Mouse (Mus musculus) CH12.LX (cell line): ENCODE data around the gene Osbp2.

Experiments used
- CTCF ChIP-seq, 2 experiments: IDR thresholded peaks in 1 of 2; conservative IDR thresholded peaks in 1 of 2; 2 replicates each; pipeline ENCODE4 v1.5.1; 2011 to 2012; ENCODE audit warnings: low read depth in 2 of 2, low read length in 2 of 2, improper control_type of control experiment in 1 of 2, inconsistent platforms in 1 of 2, mild to moderate bottlenecking in 1 of 2, moderate library complexity in 1 of 2
- HCFC1 ChIP-seq: IDR thresholded peaks from 2 replicates; pipeline ENCODE4 v1.6.1; 2012; ENCODE audit warnings: low read depth, mild to moderate bottlenecking, inconsistent platforms, low read length, improper control_type of control experiment
- POLR2A ChIP-seq: IDR thresholded peaks from 2 replicates; pipeline ENCODE4 v1.6.1; 2011; ENCODE audit warnings: low read depth, mild to moderate bottlenecking, improper control_type of control experiment, low read length
- POLR2AphosphoS2 ChIP-seq: IDR thresholded peaks from 2 replicates; pipeline ENCODE4 v1.6.1; 2011; ENCODE audit warnings: low read depth, low read length, improper control_type of control experiment
- RCOR1 ChIP-seq: conservative IDR thresholded peaks from 2 replicates; pipeline ENCODE4 v1.6.1; 2012; ENCODE audit warnings: low read depth, mild to moderate bottlenecking, inconsistent platforms, low read length, improper control_type of control experiment
- USF1 ChIP-seq: IDR thresholded peaks from 2 replicates; pipeline ENCODE4 v1.6.1; 2014; ENCODE audit warnings: low read depth, mild to moderate bottlenecking, inconsistent platforms, low read length, improper control_type of control experiment
- ZC3H11A ChIP-seq: IDR thresholded peaks from 2 replicates; pipeline ENCODE4 v1.6.1; 2012; ENCODE audit warnings: low read depth, mild to moderate bottlenecking, inconsistent platforms, low read length, improper control_type of control experiment
- ZNF384 ChIP-seq: IDR thresholded peaks from 2 replicates; pipeline ENCODE4 v1.6.1; 2012; ENCODE audit warnings: low read depth, low read length, improper control_type of control experiment, inconsistent platforms

DNA sequence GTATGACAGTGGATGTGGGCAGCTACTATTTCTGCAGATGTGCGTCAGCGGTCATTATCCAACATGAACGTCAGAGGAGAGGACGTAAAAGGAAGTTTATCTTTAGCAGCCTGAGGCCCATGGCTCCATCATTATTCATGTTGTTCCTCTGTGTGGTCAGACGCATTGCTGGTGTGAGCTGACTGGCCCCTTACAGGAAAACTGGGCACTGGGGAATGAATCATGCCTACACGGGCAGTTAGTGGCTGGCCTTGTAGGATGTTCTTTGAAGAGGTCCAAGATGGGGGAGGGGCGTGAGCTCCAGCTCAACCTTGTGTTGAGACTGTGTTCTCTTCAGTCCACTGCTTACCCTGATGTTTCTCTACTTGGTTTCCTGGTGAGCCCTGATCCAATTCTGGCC is 109.0 kb downstream of the Osbp2 start:
- TF ChIP-seq ZC3H11A = no peak
- no peak for TF ChIP-seq CTCF (conservative IDR thresholded peaks at IDR 0.05 in 1 of 2, IDR thresholded peaks at IDR 0.05 in 1 of 2; ENCODE audit: low read depth in 2 of 2, low read length in 2 of 2)
- no peak for TF ChIP-seq HCFC1
- no peak for TF ChIP-seq POLR2A
- TF ChIP-seq ZNF384 = no peak
- TF ChIP-seq RCOR1 = no peak
- TF ChIP-seq USF1 = no peak
- no peak for TF ChIP-seq POLR2AphosphoS2
